Comparison of ENCODE assay signal across 7 mouse cellular contexts in genomic region chr9:68655018-68656005, GRCm38 (mm10). TPM values are rescaled to one million over a fixed set of nuclear protein-coding genes. Genes with fewer than 3 reads are reported as not detected.
DNase-seq lines count a peak whose midpoint lies in the region; ATAC-seq and TF ChIP-seq lines count a peak whose summit lies in the region.

No protein-coding gene starts in this region.

- WGBS in embryonic facial prominence, embryonic 13.5 days: under 1% methylated on average over 31 of the region's 31 CpGs
- whole genome bisulfite sequencing in heart, embryonic 12.5 days: 2% methylated on average over 31 of the region's 31 CpGs
- WGBS in kidney, embryonic 15.5 days: 2% methylated on average over 31 of the region's 31 CpGs
- WGBS in liver, embryonic 12.5 days (ENCODE audit: insufficient replicate concordance): 4% methylated on average over 31 of the region's 31 CpGs
- 2% methylated on average over 31 of the region's 31 CpGs for WGBS in neural tube, embryonic 13.5 days

- peak; percentile 74 for DNase-seq in brain, embryonic 14.5 days (ENCODE audit: low read depth)
- DNase-seq in urinary bladder, postnatal 36 days (ENCODE audit: low spot score in 2 of 2): peak; percentile 32 to 35

- no peak for TF ChIP-seq POLR2A in brain, embryonic 14.5 days (IDR thresholded peaks at IDR 0.05; ENCODE audit: borderline replicate concordance, extremely low read depth, insufficient read depth, insufficient read length, poor library complexity, severe bottlenecking)

- no peaks in the 10 kb centered on the region for H3K27me3 ChIP-seq in embryonic facial prominence, embryonic 13.5 days
- no peaks in the 10 kb centered on the region for H3K27me3 ChIP-seq in heart, embryonic 12.5 days (replicated peaks)
- H3K27me3 ChIP-seq in kidney, embryonic 15.5 days: peaks cover 4% of the 10 kb centered on the region; the same call in 1 of the 2 replicates
- peaks cover 59% of the 10 kb centered on the region for H3K27me3 ChIP-seq in liver, embryonic 12.5 days (replicated peaks)
- H3K27me3 ChIP-seq in neural tube, embryonic 13.5 days: no peaks in the 10 kb centered on the region

- no peaks in the 10 kb centered on the region for H3K9me3 ChIP-seq in embryonic facial prominence, embryonic 13.5 days
- H3K9me3 ChIP-seq in heart, embryonic 12.5 days (replicated peaks): no peaks in the 10 kb centered on the region
- no peaks in the 10 kb centered on the region for H3K9me3 ChIP-seq in kidney, embryonic 15.5 days (replicated peaks)
- no peaks in the 10 kb centered on the region for H3K9me3 ChIP-seq in liver, embryonic 12.5 days (replicated peaks)
- no peaks in the 10 kb centered on the region for H3K9me3 ChIP-seq in neural tube, embryonic 13.5 days

- H3K4me1 ChIP-seq in embryonic facial prominence, embryonic 13.5 days: peaks cover 29% of the 10 kb centered on the region
- H3K4me1 ChIP-seq in heart, embryonic 12.5 days (replicated peaks): peaks cover 9% of the 10 kb centered on the region
- peaks cover 22% of the 10 kb centered on the region for H3K4me1 ChIP-seq in kidney, embryonic 15.5 days
- no peaks in the 10 kb centered on the region for H3K4me1 ChIP-seq in liver, embryonic 12.5 days
- peaks cover 27% of the 10 kb centered on the region for H3K4me1 ChIP-seq in neural tube, embryonic 13.5 days (replicated peaks)

- ATAC-seq in embryonic facial prominence, embryonic 13.5 days (ENCODE audit: insufficient number of reproducible peaks, insufficient read depth, low FRiP score, low TSS enrichment, low read depth): no peak; the same call in 1 of the 2 replicates
- ATAC-seq in heart, embryonic 12.5 days (ENCODE audit: insufficient number of reproducible peaks, low FRiP score): peak; percentile 44; the same call in 1 of the 2 replicates
- peak; percentile 57 for ATAC-seq in kidney, embryonic 15.5 days (replicated peaks; ENCODE audit: low FRiP score)
- 0 out of 2 replicates have a peak, but pooled peaks have one; percentile 13 for ATAC-seq in liver, embryonic 12.5 days
- peak; percentile 54 for ATAC-seq in neural tube, embryonic 13.5 days (ENCODE audit: low read depth)

- H3K4me2 ChIP-seq in embryonic facial prominence, embryonic 13.5 days: peak overlapping the region; percentile 97
- peak overlapping the region; percentile 96 for H3K4me2 ChIP-seq in heart, embryonic 12.5 days
- peak overlapping the region; percentile 88 for H3K4me2 ChIP-seq in kidney, embryonic 15.5 days
- peak overlapping the region; percentile 68 for H3K4me2 ChIP-seq in liver, embryonic 12.5 days
- H3K4me2 ChIP-seq in neural tube, embryonic 13.5 days: peak overlapping the region; percentile 86

- peak overlapping the region; percentile 86 for H3K9ac ChIP-seq in embryonic facial prominence, embryonic 13.5 days
- peak overlapping the region; percentile 74 for H3K9ac ChIP-seq in heart, embryonic 12.5 days
- H3K9ac ChIP-seq in kidney, embryonic 15.5 days: peak overlapping the region; percentile 77
- no peak overlapping the region for H3K9ac ChIP-seq in liver, embryonic 12.5 days
- peak overlapping the region; percentile 88 for H3K9ac ChIP-seq in neural tube, embryonic 13.5 days

- peak overlapping the region; percentile 36; the same call in 1 of the 2 replicates for H3K27ac ChIP-seq in embryonic facial prominence, embryonic 13.5 days
- H3K27ac ChIP-seq in heart, embryonic 12.5 days (ENCODE audit: poor library complexity, severe bottlenecking): no peak overlapping the region
- peak overlapping the region; percentile 95 for H3K27ac ChIP-seq in kidney, embryonic 15.5 days
- H3K27ac ChIP-seq in liver, embryonic 12.5 days: no peak overlapping the region
- peak overlapping the region; percentile 97 for H3K27ac ChIP-seq in neural tube, embryonic 13.5 days (replicated peaks)

- TF ChIP-seq CTCF in brain, embryonic 14.5 days (IDR thresholded peaks at IDR 0.05; ENCODE audit: borderline replicate concordance, extremely low read depth, insufficient read depth, insufficient read length): no peak

- peak overlapping the region; percentile 83 for H3K4me3 ChIP-seq in embryonic facial prominence, embryonic 13.5 days
- peak overlapping the region; percentile 99 for H3K4me3 ChIP-seq in heart, embryonic 12.5 days
- H3K4me3 ChIP-seq in kidney, embryonic 15.5 days (replicated peaks): peak overlapping the region; percentile 94
- peak overlapping the region; percentile 59 for H3K4me3 ChIP-seq in liver, embryonic 12.5 days
- peak overlapping the region; percentile 86 for H3K4me3 ChIP-seq in neural tube, embryonic 13.5 days

- no peaks in the 10 kb centered on the region for H3K36me3 ChIP-seq in embryonic facial prominence, embryonic 13.5 days
- no peaks in the 10 kb centered on the region for H3K36me3 ChIP-seq in heart, embryonic 12.5 days
- no peaks in the 10 kb centered on the region for H3K36me3 ChIP-seq in kidney, embryonic 15.5 days
- no peaks in the 10 kb centered on the region for H3K36me3 ChIP-seq in liver, embryonic 12.5 days
- no peaks in the 10 kb centered on the region for H3K36me3 ChIP-seq in neural tube, embryonic 13.5 days

RNA-seq across cellular contexts. Expression of gene Rora, which starts 1.7 kb away (rescaled TPM):
- 5.5 and 11.7 TPM in 2 replicates for polyA plus RNA-seq in brain, embryonic 14.5 days (2012; rRNA removed)
- 18.6 and 20.4 TPM in 2 replicates for polyA plus RNA-seq in embryonic facial prominence, embryonic 13.5 days (2015; fragmentation: Nextera tagmentation; extraction: Ambion mirVana)
- 6.7 and 7.6 TPM in 2 replicates for polyA plus RNA-seq in heart, embryonic 12.5 days (2016; fragmentation: Nextera tagmentation; extraction: Ambion mirVana)
- 7.8 and 8.9 TPM in 2 replicates for polyA plus RNA-seq in kidney, embryonic 15.5 days (2015; fragmentation: Nextera tagmentation; extraction: Ambion mirVana)
- polyA plus RNA-seq in liver, embryonic 12.5 days (2016; fragmentation: Nextera tagmentation; extraction: Ambion mirVana): 2.4 and 2.7 TPM in 2 replicates
- 10.9 and 11.1 TPM in 2 replicates for polyA plus RNA-seq in neural tube, embryonic 13.5 days (2015; fragmentation: Nextera tagmentation; extraction: Ambion mirVana)

Comparison
In these comparisons a context has a peak if more than half of its experiments do, and no peak if none do; other contexts are left out.
1. H3K27ac ChIP-seq: peak in embryonic facial prominence, embryonic 13.5 days (single experiment), kidney, embryonic 15.5 days (single experiment) and neural tube, embryonic 13.5 days (single experiment); none in heart, embryonic 12.5 days (single experiment) and liver, embryonic 12.5 days (single experiment).
2. Peak in every context shown above with its lines, with median percentiles within 50 percentile points of each other: H3K4me2 ChIP-seq and H3K4me3 ChIP-seq.